Mouse (Mus musculus) spleen, embryonic (tissue): ENCODE results near the gene Rasd1.
"Not testable (repeated sequence)": the region's sequence is repeated elsewhere in the genome, so short reads cannot be mapped to it uniquely, and the experiment has no call there.

Source experiments
- CTCF ChIA-PET: fragments of 350-600 bp; sonication (Branson Sonifier 250); formaldehyde crosslinking; loops from one replicate; lab custom pipeline; 2022; lab: Charles Lee

Rasd1 gene

GRCm38 (mm10) chr11:59961338-59961875 lies 3.3 kb downstream of the Rasd1 start:
- CTCF ChIA-PET, result no interaction called here

- CTCF ChIA-PET, result no interaction called here
These were observed 4.0 kb downstream of the Rasd1 start for GRCm38 (mm10) chr11:59960476-59961337.

- CTCF ChIA-PET, result no interaction called here
These were observed 5.3 kb downstream of the Rasd1 start for GRCm38 (mm10) chr11:59959453-59959852.

- CTCF ChIA-PET, result interaction anchor here (0.7 kb wide), 1 partner anchor 24 kb away, joined by 8 read pairs; no protein-coding TSS in a partner anchor
These were observed 8.0 kb downstream of the Rasd1 start for GRCm38 (mm10) chr11:59956749-59957148.

GRCm38 (mm10) chr11:59952892-59953291 lies 11.9 kb downstream of the Rasd1 start:
- CTCF ChIA-PET, result interaction anchor here (0.6 kb wide), 1 partner anchor 14 kb away, joined by 12 read pairs; no protein-coding TSS in a partner anchor

- CTCF ChIA-PET, result no interaction called here
These were observed 16.4 kb downstream of the Rasd1 start for GRCm38 (mm10) chr11:59948401-59948767.

- CTCF ChIA-PET, result no interaction called here
These were observed 16.9 kb downstream of the Rasd1 start, which contains the start of gene Med9 for GRCm38 (mm10) chr11:59947752-59948400. TSS of gene Med9 (plus strand) at chr11:59948206.

GRCm38 (mm10) chr11:59944855-59945254 lies 19.9 kb downstream of the Rasd1 start:
- CTCF ChIA-PET, result not testable (repeated sequence)

- CTCF ChIA-PET, result no interaction called here
These were observed 23.4 kb downstream of the Rasd1 start for GRCm38 (mm10) chr11:59941391-59941790.

GRCm38 (mm10) chr11:59940645-59941044 lies 24.1 kb downstream of the Rasd1 start:
- CTCF ChIA-PET, result no interaction called here

GRCm38 (mm10) chr11:59939821-59940220 lies 24.9 kb downstream of the Rasd1 start:
- CTCF ChIA-PET, result interaction anchor here (1.1 kb wide), 1 partner anchor 61 kb away, joined by 5 read pairs; no protein-coding TSS in a partner anchor

- CTCF ChIA-PET, result interaction anchor here (0.6 kb wide), 1 partner anchor 15 kb away, joined by 3 read pairs; no protein-coding TSS in a partner anchor
These were observed 27.1 kb downstream of the Rasd1 start for GRCm38 (mm10) chr11:59937615-59938014.

GRCm38 (mm10) chr11:59937023-59937422 lies 27.7 kb downstream of the Rasd1 start:
- CTCF ChIA-PET, result interaction anchor here (0.6 kb wide), 1 partner anchor 15 kb away, joined by 3 read pairs; no protein-coding TSS in a partner anchor

GRCm38 (mm10) chr11:59933943-59934342 lies 30.8 kb downstream of the Rasd1 start:
- CTCF ChIA-PET, result no interaction called here

- CTCF ChIA-PET, result interaction anchor here (0.6 kb wide), 1 partner anchor 24 kb away, joined by 8 read pairs; no protein-coding TSS in a partner anchor
These were observed 32.0 kb downstream of the Rasd1 start for GRCm38 (mm10) chr11:59932560-59933337.

GRCm38 (mm10) chr11:59930031-59930430 lies 34.7 kb downstream of the Rasd1 start:
- CTCF ChIA-PET, result no interaction called here

GRCm38 (mm10) chr11:59921265-59921664 lies 43.5 kb downstream of the Rasd1 start:
- CTCF ChIA-PET, result no interaction called here

GRCm38 (mm10) chr11:59920331-59920730 lies 44.4 kb downstream of the Rasd1 start:
- CTCF ChIA-PET, result no interaction called here

GRCm38 (mm10) chr11:59919401-59919800 lies 45.3 kb downstream of the Rasd1 start:
- CTCF ChIA-PET, result no interaction called here

GRCm38 (mm10) chr11:59918014-59918413 lies 46.7 kb downstream of the Rasd1 start:
- CTCF ChIA-PET, result interaction anchor here (0.5 kb wide), 1 partner anchor 1427 kb away, joined by 3 read pairs; no protein-coding TSS in a partner anchor

- CTCF ChIA-PET, result interaction anchor here (0.7 kb wide), 1 partner anchor 1983 kb away, joined by 5 read pairs; no protein-coding TSS in a partner anchor
These were observed 51.0 kb downstream of the Rasd1 start for GRCm38 (mm10) chr11:59913702-59914101.
